Mouse (Mus musculus): ENCODE data around the gene Pik3c2b. TPM values are rescaled to one million over a fixed set of nuclear protein-coding genes. Genes with fewer than 3 reads are reported as not detected.

Gene Pik3c2b
- polyA plus RNA-seq, 1 experiment from 2014 or later, result 10.8 TPM

GRCm38 (mm10) chr1:133075651-133076400, 30.4 kb downstream of the Pik3c2b start:
- Histone ChIP-seq H3K4me1 (peaks cover 23% of the 10 kb centered on the region), H3K27ac (no peak overlapping the region), H3K9me3 (no peaks in the 10 kb centered on the region), H3K4me3 (no peak overlapping the region), H3K27me3 (no peaks in the 10 kb centered on the region), H3K36me3 (peaks cover 19% of the 10 kb centered on the region), H3K4me2 (replicated peaks) (no peak overlapping the region), H3K9ac (no peak overlapping the region)
- no peak for ATAC-seq (ENCODE audit: insufficient number of reproducible peaks, insufficient read depth, low FRiP score, low TSS enrichment)
- 82% methylated on average over 6 of the region's 6 CpGs for whole genome bisulfite sequencing

GRCm38 (mm10) chr1:133076681-133077514, 31.4 kb downstream of the Pik3c2b start:
- peaks cover 21% of the 10 kb centered on the region for H3K36me3 ChIP-seq

GRCm38 (mm10) chr1:133077606-133078337, 32.3 kb downstream of the Pik3c2b start:
- 55% methylated on average over 11 of the region's 12 CpGs for WGBS
- ATAC-seq (ENCODE audit: insufficient number of reproducible peaks, insufficient read depth, low FRiP score, low TSS enrichment), result no peak
- peaks cover 23% of the 10 kb centered on the region for H3K4me1 ChIP-seq

More at GRCm38 (mm10) chr1:133076681-133077514, 31.4 kb downstream of the Pik3c2b start:
- ATAC-seq (ENCODE audit: insufficient number of reproducible peaks, insufficient read depth, low FRiP score, low TSS enrichment), result no peak
- 53% methylated on average over 20 of the region's 20 CpGs for WGBS
- Histone ChIP-seq H3K27ac (0 out of 2 replicates have a peak overlapping the region, but pooled peaks have one; percentile 61), H3K4me2 (replicated peaks) (no peak overlapping the region), H3K4me3 (no peak overlapping the region), H3K27me3 (no peaks in the 10 kb centered on the region), H3K9me3 (no peaks in the 10 kb centered on the region), H3K4me1 (peaks cover 23% of the 10 kb centered on the region), H3K9ac (no peak overlapping the region)

GRCm38 (mm10) chr1:133078338-133078727, 32.9 kb downstream of the Pik3c2b start:
- ATAC-seq (ENCODE audit: insufficient number of reproducible peaks, insufficient read depth, low FRiP score, low TSS enrichment), result no peak
- Histone ChIP-seq H3K9ac (no peak overlapping the region), H3K4me2 (replicated peaks) (no peak overlapping the region), H3K36me3 (peaks cover 30% of the 10 kb centered on the region), H3K4me3 (no peak overlapping the region), H3K9me3 (no peaks in the 10 kb centered on the region), H3K4me1 (peaks cover 17% of the 10 kb centered on the region), H3K27me3 (no peaks in the 10 kb centered on the region), H3K27ac (0 out of 2 replicates have a peak overlapping the region, but pooled peaks have one; percentile 61)
- 50% methylated on average over 1 of the region's 1 CpGs for WGBS

More at GRCm38 (mm10) chr1:133077606-133078337, 32.3 kb downstream of the Pik3c2b start:
- Histone ChIP-seq H3K36me3 (peaks cover 27% of the 10 kb centered on the region), H3K4me2 (replicated peaks) (no peak overlapping the region), H3K4me3 (no peak overlapping the region), H3K9ac (no peak overlapping the region), H3K27me3 (no peaks in the 10 kb centered on the region), H3K27ac (peak overlapping the region; percentile 61), H3K9me3 (no peaks in the 10 kb centered on the region)

GRCm38 (mm10) chr1:133079509-133079908, 34.0 kb downstream of the Pik3c2b start:
- H3K27ac ChIP-seq, result peak overlapping the region; percentile 41; the same call in 1 of the 2 replicates
- H3K27me3 ChIP-seq, result no peaks in the 10 kb centered on the region
- no peak for ATAC-seq (ENCODE audit: insufficient number of reproducible peaks, insufficient read depth, low FRiP score, low TSS enrichment)
- WGBS, result 80% methylated on average over 7 of the region's 7 CpGs
- H3K9ac ChIP-seq, result no peak overlapping the region
- H3K36me3 ChIP-seq, result peaks cover 36% of the 10 kb centered on the region
- no peaks in the 10 kb centered on the region for H3K9me3 ChIP-seq
- H3K4me1 ChIP-seq, result peaks cover 17% of the 10 kb centered on the region
- H3K4me2 ChIP-seq (replicated peaks), result no peak overlapping the region
- no peak overlapping the region for H3K4me3 ChIP-seq

GRCm38 (mm10) chr1:133080079-133080561, 34.7 kb downstream of the Pik3c2b start:
- Histone ChIP-seq H3K27me3 (no peaks in the 10 kb centered on the region), H3K4me1 (peaks cover 17% of the 10 kb centered on the region), H3K36me3 (peaks cover 36% of the 10 kb centered on the region), H3K9me3 (no peaks in the 10 kb centered on the region), H3K4me2 (replicated peaks) (no peak overlapping the region), H3K4me3 (no peak overlapping the region), H3K27ac (peak overlapping the region; percentile 41), H3K9ac (peak overlapping the region; percentile 27; the same call in 1 of the 2 replicates)
- 33% methylated on average over 9 of the region's 9 CpGs for WGBS
- ATAC-seq (ENCODE audit: insufficient number of reproducible peaks, insufficient read depth, low FRiP score, low TSS enrichment), result peak; percentile 19; the same call in 1 of the 2 replicates

- no peak overlapping the region for H3K4me2 ChIP-seq (replicated peaks)
- H3K4me1 ChIP-seq, result peaks cover 17% of the 10 kb centered on the region
- no peak for ATAC-seq (ENCODE audit: insufficient number of reproducible peaks, insufficient read depth, low FRiP score, low TSS enrichment)
- H3K9me3 ChIP-seq, result no peaks in the 10 kb centered on the region
- H3K4me3 ChIP-seq, result no peak overlapping the region
- H3K27ac ChIP-seq, result no peak overlapping the region
- H3K9ac ChIP-seq, result no peak overlapping the region
- H3K36me3 ChIP-seq, result peaks cover 36% of the 10 kb centered on the region
- WGBS, result 64% methylated on average over 6 of the region's 6 CpGs
- H3K27me3 ChIP-seq, result no peaks in the 10 kb centered on the region
Observed at GRCm38 (mm10) chr1:133080717-133081116, 35.2 kb downstream of the Pik3c2b start.

- no peak for ATAC-seq (ENCODE audit: insufficient number of reproducible peaks, insufficient read depth, low FRiP score, low TSS enrichment)
- peaks cover 33% of the 10 kb centered on the region for H3K36me3 ChIP-seq
- H3K9me3 ChIP-seq, result no peaks in the 10 kb centered on the region
- H3K4me1 ChIP-seq, result peaks cover 12% of the 10 kb centered on the region
- H3K4me3 ChIP-seq, result no peak overlapping the region
- H3K4me2 ChIP-seq (replicated peaks), result no peak overlapping the region
- H3K9ac ChIP-seq, result no peak overlapping the region
- H3K27me3 ChIP-seq, result no peaks in the 10 kb centered on the region
- 90% methylated on average over 5 of the region's 5 CpGs for WGBS
- H3K27ac ChIP-seq, result no peak overlapping the region
Observed at GRCm38 (mm10) chr1:133083003-133083546, 37.6 kb downstream of the Pik3c2b start.

- no peak overlapping the region for H3K27ac ChIP-seq
- no peaks in the 10 kb centered on the region for H3K9me3 ChIP-seq
- peaks cover 30% of the 10 kb centered on the region for H3K36me3 ChIP-seq
- H3K4me1 ChIP-seq, result peaks cover 12% of the 10 kb centered on the region
- H3K9ac ChIP-seq, result no peak overlapping the region
- H3K27me3 ChIP-seq, result no peaks in the 10 kb centered on the region
- no peak overlapping the region for H3K4me3 ChIP-seq
- no peak for ATAC-seq (ENCODE audit: insufficient number of reproducible peaks, insufficient read depth, low FRiP score, low TSS enrichment)
- 61% methylated on average over 11 of the region's 11 CpGs for WGBS
- no peak overlapping the region for H3K4me2 ChIP-seq (replicated peaks)
Observed at GRCm38 (mm10) chr1:133083942-133084625, 38.6 kb downstream of the Pik3c2b start.

GRCm38 (mm10) chr1:133084708-133085416, 39.4 kb downstream of the Pik3c2b start:
- 71% methylated on average over 14 of the region's 14 CpGs for WGBS
- no peak overlapping the region for H3K27ac ChIP-seq
- H3K27me3 ChIP-seq, result no peaks in the 10 kb centered on the region
- H3K9ac ChIP-seq, result no peak overlapping the region
- H3K4me3 ChIP-seq, result no peak overlapping the region
- no peak for ATAC-seq (ENCODE audit: insufficient number of reproducible peaks, insufficient read depth, low FRiP score, low TSS enrichment)
- peaks cover 26% of the 10 kb centered on the region for H3K36me3 ChIP-seq
- H3K9me3 ChIP-seq, result no peaks in the 10 kb centered on the region
- no peak overlapping the region for H3K4me2 ChIP-seq (replicated peaks)
- H3K4me1 ChIP-seq, result peaks cover 9% of the 10 kb centered on the region
